Mouse (Mus musculus) heart, adult 8-10 months (tissue): ENCODE data around the gene Cdc42se1. TPM values are rescaled to one million over a fixed set of nuclear protein-coding genes. Genes with fewer than 3 reads are reported as not detected.

Source experiments
- DNase-seq: peaks from one replicate; pipeline ENCODE4 v3.0.0; 2022; ENCODE audit warnings: low spot score
- total RNA-seq, 4 experiments: library from RNA; stranded (reverse); gene quantifications; 2 replicates each; pipeline ENCODE4 v1.2.4; 2022

Cdc42se1 gene
- total RNA-seq, 4 experiments from 2014 or later = 17.0 to 22.8 (median 20.4) TPM

DNA sequence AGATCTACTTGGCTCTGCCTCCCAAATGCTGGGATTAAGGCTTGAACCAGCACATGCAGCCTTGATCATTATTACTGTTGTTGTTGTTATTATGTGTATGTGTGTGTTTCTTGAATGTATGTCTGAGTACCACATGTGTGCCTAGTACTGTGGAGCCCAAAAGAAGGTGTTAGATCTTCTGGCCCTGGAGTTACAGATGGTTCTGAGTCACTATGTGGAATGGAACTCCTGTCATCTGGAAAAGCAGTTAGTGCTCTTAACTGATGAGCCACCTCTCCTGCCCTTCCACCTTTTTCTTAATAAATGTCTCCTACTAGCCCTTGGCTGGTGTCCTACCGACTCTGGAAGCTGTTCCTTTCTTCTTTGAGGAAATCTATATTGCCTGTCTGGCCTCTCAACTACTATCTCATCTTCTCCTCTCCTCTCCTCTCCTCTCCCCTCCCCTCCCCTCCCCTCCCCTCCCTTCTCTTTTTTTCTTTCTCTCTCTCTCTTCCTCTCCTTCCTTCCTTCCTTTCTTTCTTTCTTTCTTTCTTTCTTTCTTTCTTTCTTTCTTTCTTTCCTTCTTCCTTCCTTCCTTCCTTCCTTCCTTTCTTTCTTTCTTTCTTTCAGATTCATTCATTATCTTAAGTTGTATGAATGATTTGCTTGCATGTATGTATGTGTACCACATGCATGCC is 19.3 kb downstream of the Cdc42se1 start:
- no peak for DNase-seq

DNA sequence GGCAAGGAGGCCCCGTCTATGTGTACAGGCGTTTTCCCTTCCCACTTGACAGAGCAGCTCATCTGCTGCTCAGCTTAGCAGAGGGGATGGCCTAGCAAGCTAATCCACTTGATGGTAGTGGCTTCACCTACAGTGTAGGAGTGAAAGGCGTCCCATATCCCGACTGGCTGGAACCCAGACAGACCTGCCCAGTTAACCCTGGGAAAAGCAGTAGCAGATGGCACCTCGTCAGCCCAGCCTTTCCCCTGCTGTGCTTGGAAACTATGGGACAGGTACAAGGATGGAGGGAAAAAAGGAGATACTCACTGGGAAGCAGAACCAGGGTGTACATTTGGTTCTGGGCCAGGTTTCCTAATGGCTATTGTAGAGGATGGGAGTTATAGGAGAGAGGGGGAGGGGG is 21.8 kb downstream of the Cdc42se1 start:
- DNase-seq = no peak

DNA sequence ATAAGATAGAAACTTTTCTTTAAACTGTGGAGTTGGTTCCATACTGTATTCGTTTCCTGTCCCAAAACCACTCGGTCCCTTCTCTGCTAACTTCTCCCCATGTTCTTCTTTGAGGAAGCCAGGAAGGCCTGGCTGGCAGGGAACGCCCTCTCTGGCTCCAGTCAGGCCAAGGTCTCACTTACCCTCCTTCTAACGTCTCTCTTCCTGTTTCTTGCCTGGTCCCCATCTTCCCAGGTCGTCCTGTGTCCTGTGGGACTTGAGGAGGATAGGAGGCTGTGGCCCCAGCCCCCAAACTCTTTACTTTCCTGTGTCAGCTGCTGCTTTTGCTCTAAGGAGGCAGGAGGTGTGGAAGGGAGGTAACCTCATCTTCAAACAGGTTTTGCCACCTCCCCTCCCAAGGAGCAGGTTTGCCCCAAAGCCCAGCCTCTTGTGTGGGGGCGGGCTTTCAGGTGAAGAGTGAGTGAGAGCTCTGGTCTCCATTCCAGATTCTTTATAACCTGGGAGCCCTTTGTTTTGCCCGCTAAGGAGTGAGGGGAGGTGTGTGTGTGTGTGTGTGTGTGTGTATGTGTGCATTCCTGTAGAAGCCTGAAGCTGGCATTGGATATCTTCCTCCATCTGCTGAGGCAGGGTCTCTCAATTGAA is 22.4 kb downstream of the Cdc42se1 start, which contains the start of gene Bnipl:
TSS of gene Bnipl (minus strand) at position 411 of the 642 bp plus-strand sequence.
- DNase-seq = no peak

DNA sequence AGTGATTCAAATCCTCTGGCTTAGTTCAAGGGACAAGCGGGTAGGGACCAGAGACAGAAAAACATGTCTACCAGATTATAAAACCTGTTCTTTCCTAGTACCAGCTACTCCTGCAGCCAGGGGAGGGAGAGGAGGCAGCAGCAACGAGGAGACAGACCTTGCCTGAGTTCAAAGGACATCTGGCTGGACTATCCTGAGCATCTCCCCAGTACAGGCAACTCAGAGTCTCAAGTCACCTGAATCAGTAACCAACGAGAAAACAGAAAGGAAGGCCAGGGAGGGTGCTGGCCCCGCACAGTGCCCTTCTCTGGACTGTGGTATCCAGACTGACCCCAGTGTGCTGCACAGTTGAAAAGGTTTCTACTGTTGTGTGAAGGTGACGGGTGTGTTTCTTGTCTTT is 28.4 kb downstream of the Cdc42se1 start:
- no peak for DNase-seq

DNA sequence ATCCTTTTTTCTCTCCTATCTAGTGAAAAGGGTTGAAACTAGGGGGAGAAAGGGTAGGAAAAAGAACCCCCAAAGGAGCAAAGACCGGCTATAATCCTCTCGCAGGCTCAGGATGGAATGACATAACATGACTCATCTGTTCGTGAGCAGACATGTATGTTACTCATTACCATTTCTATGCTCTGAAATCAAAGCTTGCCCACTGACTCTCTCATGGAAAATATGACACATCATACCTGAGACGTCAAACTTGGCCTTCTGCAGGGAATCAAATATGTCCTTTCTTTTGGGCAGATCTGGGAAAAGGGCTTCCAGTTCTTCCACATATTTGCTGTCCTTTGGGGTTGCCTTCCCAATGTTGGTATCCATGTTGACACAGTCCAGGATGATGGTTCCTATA is 33.4 kb downstream of the Cdc42se1 start:
- no peak for DNase-seq

DNA sequence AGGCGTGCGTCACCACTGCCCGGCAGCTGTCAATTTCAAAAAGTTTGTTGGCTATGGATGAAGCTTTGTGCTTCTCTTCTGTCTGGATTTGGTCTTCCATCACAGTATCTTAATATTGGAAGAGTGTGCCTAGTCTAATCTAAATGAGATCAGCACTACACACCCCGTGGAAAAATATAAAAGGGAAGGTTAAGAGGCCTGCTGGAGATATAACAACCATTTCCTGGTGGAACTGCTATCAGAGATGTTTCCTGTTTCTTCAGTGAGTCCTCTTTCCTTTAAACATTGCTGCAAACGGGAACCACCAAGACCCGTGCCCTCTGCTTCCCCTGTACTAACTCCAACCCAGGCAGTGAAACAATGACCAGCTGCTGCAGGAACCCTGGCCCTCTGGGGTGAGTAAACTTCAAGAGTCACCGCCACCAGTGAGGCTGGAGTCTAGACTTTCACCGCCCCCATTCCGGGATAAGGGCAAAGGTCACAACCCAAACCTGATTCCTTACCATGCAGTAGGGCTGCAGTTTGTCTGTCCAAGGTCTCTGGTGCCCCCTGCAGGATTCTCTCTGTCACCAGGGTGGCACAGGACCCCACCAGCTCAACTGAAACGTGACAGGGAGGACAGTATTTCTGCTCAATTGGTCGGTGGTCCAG is 34.7 kb downstream of the Cdc42se1 start:
- DNase-seq = peak; percentile 69

DNA sequence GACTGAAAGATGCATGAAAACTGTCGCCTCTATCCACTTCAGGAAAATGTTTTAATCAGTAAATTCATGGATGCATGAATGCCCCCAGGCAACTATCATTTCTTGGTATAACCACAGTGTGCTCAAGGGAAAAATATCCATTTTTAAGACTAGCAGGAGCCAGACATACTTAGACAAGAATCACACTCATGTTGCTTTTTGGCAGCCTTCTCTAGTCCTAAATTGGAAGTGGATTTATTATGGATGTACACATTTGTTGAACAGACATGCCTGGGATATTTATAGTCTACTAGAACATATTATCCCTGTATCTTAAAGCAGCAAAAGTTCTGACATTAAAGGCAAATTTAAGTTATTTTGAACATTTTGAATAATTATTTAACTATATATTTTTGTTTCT is 36.2 kb downstream of the Cdc42se1 start:
- DNase-seq = no peak

DNA sequence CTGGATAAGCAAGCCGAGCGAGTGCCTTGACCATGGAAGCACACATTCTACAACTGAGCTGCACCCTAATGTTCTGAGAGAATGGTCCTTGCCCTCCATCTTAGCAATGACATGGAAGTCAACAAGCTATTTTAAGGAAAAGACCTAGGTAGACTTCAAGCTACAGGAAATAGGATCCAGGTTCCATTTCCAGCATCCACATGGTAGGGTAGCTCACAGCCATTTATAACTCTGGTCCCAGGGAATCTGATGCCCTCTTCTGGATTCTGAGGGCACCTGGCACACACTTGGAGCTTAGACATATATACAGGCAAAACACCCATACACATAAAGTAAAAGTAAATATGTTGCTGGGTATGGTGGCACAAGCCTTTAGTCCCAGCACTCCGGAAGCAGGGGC is 37.5 kb downstream of the Cdc42se1 start:
- no peak for DNase-seq

DNA sequence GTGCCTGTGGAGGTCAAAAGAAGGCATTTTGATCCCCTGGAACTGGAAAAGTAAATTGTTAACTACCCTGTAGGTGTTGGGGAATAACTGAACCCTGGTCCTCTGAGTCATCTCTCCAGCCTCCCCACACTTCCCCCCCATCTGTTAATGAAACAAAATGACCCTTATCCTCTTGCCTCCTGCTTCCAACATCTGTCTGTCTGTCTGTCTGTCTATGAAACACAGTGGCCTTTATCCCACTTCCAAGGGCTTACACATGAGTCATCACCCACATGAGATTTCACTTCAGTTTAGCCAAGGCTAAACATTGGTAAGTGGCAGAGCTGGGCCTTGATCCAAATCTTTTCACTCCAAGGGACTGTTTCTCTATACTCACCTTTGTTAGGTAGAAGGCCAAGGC is 39.3 kb downstream of the Cdc42se1 start:
- DNase-seq = no peak

DNA sequence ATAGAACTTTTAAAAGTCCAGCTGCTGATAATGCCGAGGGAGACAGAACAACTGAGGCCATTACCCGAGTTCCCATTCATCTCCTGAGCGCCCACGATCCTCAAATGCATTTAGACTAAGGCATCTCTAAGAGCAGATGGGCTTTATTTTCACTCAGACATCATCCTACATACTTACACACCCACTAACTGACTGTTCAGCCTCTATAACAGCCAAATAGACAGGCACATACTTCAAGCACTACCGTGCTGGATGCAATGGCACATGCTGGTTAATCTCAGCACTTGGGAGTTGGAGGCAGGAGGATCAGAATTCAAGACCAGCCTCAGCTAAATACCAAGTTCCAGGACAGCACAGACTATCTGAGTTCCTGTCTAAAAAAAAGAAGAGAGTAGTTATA is 41.3 kb downstream of the Cdc42se1 start:
- no peak for DNase-seq

DNA sequence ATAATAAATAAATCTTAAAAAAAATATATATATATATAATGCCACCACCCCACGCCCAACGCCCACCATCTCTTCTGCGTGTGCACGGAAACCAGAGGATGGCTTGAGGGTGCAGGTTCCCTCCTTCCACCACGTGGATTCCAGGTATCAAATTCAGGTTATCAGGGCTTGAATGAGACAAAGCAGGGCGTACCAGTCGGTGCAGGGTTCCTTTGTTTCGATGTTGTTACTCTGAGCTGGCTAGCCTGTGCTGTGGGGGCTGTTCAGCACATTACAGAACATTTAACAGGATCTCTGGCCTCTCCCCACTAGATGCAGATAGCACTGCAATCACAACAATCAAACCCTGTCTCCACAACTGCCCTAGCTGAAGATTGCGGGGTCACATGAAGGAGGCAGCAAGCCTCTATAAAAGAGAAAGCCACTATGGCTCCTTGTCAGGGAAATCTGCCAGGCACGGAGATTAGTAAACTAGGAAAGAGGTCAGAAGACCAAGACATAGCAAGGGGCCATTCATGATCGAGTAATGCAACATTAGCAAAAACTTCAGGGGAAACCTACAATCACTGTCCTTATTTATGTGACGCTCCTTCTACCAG is 42.3 kb downstream of the Cdc42se1 start:
- DNase-seq = no peak

DNA sequence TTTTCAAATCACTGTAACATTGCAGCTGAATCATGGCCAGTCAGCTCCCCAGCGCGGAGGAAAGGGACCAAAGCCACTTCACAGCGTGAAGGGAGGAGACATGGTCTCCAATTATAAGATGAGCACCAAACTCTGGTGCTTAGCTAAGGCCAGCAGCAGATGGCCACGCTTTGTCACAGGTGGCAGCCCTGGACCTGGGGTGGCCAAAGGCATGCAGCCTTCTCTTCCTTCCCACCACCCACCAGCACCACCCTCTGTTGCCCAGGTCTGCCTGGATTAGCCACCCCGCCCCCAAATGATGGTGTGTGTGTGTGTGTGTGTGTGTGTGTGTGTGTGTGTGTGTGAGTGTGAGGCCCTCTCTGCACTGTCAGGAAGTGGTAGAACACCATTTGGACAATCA is 44.9 kb downstream of the Cdc42se1 start:
- no peak for DNase-seq

DNA sequence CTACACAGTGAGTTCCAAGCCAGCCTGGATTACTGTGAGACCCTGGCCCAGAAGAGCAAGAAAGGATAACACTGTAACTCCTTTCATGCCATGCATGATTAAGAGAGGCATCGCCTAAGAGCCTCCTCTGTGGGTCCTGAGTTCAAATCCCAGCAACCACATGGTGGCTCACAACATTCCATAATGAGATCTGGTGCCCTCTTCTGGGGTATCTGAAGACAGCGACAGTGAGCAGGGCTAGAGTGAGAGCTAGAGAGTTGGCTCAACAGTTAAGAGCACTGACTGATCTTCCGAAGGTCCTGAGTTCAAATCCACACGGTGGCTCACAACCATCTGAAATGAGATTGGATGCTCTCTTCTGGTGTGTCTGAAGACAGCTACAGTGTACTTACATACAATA is 45.9 kb downstream of the Cdc42se1 start:
- DNase-seq = no peak

DNA sequence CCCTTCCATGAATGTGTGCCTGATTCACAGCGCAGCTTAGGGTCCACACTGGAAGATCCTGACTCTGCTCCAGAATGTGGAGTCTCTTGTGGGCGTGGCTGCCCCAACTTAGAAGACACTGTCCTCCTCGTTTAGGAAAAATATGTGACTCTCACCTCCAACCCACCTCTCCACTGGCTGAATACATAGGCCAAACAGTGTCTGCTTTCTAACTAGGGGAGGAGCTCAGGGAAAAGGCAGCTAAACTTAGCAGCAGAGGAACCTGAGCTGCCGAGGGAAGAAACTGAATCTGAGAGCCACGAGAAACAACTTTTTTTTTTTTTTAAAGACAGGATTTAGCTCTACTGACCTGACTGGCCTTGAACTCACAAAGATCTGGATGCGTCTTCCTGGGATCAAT is 46.6 kb downstream of the Cdc42se1 start:
- no peak for DNase-seq

DNA sequence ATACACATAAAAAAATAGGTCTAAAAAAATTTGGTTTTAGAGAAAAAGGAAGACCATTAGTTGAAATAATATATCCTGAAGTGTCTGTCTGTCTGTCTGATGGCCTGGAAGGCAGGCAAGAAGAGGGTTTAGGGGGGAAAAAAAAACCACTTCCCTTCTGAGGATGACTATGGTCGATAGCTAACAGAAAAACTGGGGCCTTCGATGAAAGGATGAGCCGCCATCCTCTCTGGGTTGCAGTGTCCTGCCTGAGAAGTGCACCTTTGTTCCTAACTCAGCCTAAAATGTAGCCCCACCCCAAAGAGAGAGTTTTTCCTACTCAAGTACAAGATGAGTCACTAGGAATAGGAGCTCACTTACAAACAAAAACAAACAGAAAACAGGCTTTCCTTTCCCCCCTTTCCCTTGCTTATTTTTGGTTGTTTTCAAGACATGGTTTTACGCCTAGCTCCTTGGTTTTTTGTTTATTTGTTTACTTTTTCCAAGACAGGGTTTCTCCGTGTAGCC is 47.9 kb downstream of the Cdc42se1 start:
- no peak for DNase-seq

DNA sequence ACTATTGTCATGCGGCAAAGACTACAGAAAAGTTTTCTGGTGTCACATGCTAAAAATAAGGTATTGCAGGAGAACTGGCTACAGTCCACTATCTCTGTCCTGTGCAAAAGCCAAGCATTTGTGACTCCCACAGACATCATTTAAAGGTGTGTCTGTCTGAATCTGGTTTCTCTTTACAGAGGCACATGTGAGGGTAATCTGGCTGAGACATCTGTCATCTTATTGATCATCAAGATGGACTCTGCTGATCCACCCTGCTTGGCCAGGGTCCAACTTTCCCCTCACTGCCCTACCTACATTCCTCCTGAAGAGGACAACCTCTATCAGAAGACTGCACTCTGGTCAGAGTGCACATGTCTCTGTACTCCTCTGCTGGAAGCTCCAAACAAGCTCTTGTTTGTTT is 48.6 kb downstream of the Cdc42se1 start:
- peak; percentile 37 for DNase-seq

DNA sequence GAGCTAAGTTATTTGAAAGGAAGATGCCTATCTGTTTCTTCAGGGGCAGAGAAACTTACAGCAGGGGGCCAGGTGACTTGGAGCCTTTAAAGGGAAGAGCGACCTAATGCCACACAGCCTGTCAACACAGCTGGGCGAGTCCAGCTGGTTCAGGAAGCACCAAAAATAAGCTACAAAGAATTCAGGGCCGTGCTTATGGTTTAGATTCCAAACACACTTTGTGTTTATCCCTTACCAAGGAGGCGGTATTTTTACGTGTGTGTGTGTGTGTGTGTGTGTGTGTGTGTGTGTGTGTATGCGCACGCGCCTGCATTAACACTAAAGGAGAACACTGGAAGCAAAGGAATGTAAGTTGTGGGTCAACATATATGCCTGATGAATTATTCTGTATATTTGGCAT is 52.2 kb downstream of the Cdc42se1 start:
- DNase-seq = no peak

DNA sequence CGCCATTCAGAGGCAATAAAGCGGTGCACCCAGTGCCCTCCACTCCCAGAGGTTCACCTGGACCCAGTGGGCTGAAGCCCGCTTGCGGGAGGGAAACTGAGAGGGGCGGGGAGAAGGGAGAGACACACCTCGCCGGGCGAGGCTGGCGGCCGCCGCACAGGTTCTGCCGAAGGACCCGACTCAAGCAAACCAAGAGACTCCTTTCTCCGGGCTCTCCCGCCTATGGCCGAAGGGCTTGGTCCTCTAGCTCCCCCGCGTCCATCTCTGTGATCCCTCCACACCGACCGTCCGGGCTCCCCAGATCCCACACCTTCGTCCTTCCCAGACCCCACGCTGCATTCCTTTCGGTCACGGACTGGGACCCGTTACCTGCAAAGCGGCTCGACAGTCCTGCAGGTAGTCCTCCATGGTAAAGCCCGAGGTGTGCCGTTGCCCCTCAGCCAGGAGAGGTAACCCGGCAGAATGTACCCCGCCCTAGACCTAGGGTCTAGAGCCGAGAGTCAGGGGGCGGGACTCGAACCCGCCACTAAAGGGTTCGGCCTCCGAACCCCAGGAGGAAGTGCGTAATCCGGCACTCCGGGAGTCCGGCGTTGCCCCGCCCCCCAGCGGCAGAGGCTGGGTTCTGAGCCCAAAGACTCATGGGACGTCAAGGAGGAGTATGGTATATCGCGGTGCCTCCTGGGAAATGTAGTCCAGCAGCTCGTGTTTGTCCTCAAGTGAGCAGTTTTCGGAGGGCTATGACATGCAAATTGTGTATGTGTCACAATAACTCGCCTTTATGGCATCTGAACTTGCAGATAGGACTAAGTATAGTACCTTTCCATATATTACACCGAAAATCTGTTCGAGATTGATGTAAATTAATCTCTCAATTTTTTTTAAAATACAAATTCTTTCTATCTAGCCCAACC is 52.9 kb downstream of the Cdc42se1 start, which contains the start of the genes Mindy1 and Prune1:
TSS of gene Mindy1 (plus strand) at position 130 of the 911 bp plus-strand sequence.
TSS of gene Prune1 (minus strand) at position 861 of the 911 bp plus-strand sequence.
- peak; percentile 98 for DNase-seq

DNA sequence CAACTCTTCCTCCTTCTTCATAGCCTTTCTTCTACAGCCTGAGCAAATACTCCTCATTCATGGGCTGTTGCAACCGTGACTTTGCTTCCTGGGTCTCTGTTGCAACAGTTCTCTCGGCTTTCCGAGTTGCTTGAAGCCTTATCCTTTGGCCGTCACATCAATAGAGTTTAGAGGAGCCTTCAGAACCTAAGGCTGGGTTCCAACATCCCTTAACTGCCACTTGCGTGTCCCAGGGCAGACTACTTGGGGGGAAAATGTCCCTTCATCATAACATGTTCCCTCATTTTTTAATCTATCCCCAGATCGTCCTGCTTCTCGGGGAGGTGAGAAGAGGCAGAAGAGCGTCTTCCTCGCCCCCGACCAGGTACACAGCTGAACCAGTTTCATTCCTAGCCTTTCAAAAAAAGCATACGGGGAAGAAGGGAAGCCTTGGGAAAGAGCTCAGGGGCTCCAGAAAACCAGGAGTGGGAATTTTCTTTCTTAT is 53.9 kb downstream of the Cdc42se1 start:
- DNase-seq = peak; percentile 61

DNA sequence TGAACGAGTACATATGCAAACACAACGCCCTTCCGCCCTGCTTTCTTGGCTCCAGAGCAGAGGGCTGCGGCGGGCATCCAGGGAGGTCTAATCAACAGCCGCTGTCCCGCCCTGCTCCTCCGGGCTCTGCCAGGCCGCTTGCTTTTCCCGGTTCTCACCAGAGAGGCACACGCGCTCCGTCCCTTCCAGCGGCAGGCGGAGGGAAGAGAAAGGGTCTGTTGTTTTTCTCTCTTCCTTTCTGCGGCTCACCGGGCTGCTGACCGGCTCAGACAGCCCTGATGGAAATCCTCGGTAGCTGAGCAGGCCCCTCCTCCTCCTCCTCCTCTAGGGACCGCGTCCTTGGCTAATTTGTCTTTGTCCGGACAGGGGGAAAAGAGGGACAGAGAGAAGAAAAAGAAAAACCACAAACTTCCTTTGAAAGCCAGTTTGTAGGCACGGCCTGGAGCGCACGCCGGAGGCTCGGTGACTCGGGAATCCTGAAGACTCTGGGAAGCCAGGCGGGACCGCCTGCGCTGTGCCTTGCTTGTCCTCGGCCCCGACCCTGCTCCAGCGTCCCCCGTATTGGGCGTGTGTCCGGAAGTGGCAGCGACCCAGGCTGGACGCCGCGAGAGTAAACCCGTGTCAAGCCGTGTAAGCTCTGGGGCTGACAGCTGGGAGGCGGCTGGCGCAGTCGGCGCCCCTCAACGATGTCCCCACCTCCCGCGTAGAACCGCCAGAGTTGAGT is 54.5 kb downstream of the Cdc42se1 start:
- DNase-seq = peak; percentile 78
